Mouse (Mus musculus) T-helper 17 cell (primary cell): ENCODE measurements at regions not wholly inside any gene's neighbourhood (a gene's known extent, or its start where the extent isn't known, plus 50 kb on each side); places are given as distances from the start of the nearest gene placed in this dataset.

ENCODE experiments used
- in situ Hi-C, 2 experiments: fragments of 300-600 bp; cut with MboI, MseI; formaldehyde crosslinking; loops; 1 replicate in 1 of 2; 2 replicates in 1 of 2; pipeline ENCODE4 v1.15.1; 2025; ENCODE audit warnings: high pct_unique_total_duplicates in 2 of 2

GRCm38 (mm10) chr3:150109561-150109960 lies 1119.2 kb upstream of the Adgrl2 start:
- in situ Hi-C loops, result no loop called here

GRCm38 (mm10) chr3:150112231-150112630 lies 1121.9 kb upstream of the Adgrl2 start:
- in situ Hi-C loops, result no loop called here

DNA sequence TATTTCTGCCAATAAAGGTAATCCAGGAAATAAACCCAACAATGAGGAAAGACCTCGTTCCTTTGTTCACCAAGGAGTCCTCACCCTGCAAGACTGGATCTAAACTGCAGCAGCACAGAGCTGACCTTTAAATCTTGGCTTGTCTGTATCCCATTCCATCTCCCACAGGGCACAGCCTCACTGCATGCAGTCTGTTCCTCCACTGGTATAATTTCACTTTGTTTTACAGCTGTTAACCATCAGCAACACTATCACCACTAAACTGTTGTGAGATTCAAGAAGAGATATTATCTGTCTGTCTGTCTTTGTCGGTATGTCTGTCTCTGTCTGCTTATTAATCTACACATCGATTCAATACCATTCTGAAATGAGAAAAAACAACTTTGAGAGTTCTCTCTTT lies 1129.5 kb upstream of the Adgrl2 start:
- in situ Hi-C loops, result no loop called here

DNA sequence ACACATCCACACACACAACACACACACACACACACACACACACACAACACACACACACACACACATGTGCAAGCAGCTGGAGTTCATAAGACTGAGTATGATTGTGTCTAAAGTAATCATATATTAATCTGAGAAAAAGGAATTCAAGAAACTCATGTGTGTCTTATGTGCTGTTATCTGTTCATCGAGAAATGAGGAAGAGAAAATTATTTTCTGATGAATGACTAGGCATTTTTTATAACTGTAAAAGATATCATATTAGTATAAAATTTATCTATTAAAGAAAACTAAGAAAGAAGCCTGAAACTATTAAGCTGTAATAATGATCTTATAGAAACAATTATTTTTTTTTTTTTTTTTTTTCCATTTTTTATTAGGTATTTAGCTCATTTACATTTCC lies 1156.3 kb upstream of the Adgrl2 start:
- in situ Hi-C loops, result no loop called here

DNA sequence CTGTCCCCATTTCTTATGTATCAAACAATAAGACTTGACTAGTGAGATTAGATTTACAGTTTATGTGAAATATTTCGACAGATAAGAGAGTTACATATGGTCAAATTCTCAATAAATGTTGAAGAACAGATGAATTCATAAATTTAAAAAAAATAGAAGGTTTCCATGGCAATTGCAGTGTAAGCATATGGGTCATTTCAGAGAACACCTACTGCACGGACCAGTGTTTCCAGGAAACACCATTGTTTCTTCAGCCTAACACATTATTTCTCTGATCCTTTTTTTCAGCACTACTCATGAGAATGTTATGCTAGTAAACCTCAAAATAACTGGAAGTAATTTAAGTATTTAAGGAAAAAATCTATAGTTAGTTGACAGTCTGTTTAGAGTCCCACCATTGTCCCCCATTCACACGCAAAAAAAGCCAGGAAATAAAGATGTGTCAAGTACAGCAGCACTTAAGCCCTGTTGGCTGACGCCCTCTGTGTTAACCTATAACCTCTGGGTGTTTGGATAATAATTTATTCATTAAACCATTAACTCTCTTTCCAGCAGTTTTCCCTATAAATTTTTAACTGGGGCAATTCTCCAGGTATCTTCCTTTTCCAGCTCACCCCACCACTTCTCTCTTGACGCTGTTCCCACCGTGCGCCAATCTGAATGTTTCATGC lies 1160.9 kb upstream of the Adgrl2 start:
- in situ Hi-C loops, result no loop called here

- in situ Hi-C loops, result no loop called here
These were observed 1161.4 kb upstream of the Adgrl2 start for GRCm38 (mm10) chr3:150151823-150152158.

DNA sequence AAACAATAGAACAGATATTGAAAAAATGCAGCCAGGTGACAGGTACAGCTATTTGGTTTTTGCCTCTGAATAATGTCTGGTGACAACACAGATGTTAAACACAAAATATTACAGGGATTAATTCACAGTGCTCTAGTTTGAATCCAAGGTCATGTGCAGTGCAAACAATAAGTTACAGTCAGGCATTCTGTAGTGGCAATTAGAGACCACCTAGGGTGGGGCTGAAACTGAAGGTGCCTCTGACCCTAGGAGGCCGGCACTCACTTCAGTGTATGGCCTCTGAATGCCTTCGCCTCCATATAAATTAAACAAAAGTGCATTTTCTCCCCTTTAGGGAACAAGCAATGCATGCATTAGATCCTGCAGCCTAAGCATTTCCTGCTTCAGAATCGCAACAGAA lies 1162.5 kb upstream of the Adgrl2 start:
- in situ Hi-C loops, result no loop called here

DNA sequence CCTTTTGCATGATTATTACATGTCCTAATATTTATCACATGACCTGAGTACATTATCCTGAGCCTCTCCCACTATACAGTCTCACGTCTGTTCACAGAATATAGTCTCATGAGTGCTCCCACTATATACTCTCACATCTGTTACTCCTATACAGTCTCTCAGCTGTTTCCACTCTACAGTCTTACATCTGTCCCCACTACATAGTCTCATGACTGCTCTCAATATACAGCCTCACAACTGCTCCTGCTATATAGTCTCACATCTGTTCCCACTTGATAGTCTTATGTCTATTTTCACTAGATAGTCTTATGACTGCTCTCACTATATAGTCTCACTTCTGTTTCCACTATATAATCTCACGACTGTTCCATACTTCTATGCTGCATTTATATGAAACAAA lies 1195.5 kb upstream of the Adgrl2 start:
- in situ Hi-C loops, result no loop called here

- in situ Hi-C loops, result no loop called here
These were observed 1202.8 kb upstream of the Adgrl2 start for GRCm38 (mm10) chr3:150193132-150193531.

GRCm38 (mm10) chr3:150198492-150198891 lies 1208.1 kb upstream of the Adgrl2 start:
- in situ Hi-C loops, result no loop called here

- in situ Hi-C loops, result no loop called here
These were observed 1215.5 kb upstream of the Adgrl2 start for GRCm38 (mm10) chr3:150205902-150206301.

DNA sequence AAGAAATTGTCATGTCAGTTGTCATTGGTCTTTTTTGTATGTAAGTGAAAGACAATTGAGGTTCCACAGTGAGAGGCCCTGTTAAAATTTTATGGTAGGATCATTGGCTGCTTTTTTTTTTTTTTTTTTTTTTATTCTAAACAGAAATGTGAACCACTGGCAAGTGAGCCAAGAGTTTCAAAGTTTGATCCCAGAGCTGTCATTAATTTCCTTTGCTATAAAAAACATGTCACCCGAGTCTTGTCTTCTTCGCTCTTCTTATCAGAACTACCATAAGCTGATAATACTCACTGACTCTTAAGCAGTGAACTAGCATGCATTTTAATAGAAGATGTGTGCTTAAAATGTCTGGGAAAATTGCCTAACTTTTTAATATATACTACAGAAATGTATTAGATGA lies 1204.4 kb upstream of the Adgrl4 start:
- in situ Hi-C loops, result no loop called here

DNA sequence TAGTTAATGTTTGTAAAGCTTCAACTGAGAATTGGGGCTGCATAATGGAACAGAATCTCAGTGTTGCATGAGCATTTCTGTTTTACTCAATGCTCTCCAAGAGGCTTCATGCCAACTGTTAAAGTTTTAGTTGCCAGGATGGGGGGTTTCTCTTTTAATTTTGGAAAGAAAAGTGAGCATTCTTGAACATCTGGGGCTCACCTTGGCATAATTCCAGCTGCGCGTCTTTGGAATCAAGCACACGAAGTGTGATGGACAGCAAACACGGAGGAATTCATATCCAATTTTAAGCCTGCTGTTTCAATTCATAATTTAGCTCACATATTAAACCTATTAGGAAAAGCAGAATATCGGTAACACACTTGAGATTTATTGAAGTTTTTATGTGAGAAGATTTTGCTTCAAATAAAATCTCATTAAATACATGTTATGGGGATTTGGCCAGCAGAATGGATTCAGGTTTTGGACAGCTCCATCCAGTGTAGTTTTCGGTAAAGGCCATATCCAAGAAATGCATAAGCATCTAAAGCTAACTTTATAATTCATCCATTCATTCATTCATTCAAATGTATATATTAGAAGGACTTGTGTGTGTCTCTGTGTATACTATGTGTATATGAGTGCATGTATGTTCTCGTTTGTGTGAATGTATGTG lies 1200.6 kb upstream of the Adgrl4 start:
- in situ Hi-C loops, result no loop called here

- in situ Hi-C loops, result no loop called here
These were observed 1162.6 kb upstream of the Adgrl4 start for GRCm38 (mm10) chr3:150275038-150275437.

DNA sequence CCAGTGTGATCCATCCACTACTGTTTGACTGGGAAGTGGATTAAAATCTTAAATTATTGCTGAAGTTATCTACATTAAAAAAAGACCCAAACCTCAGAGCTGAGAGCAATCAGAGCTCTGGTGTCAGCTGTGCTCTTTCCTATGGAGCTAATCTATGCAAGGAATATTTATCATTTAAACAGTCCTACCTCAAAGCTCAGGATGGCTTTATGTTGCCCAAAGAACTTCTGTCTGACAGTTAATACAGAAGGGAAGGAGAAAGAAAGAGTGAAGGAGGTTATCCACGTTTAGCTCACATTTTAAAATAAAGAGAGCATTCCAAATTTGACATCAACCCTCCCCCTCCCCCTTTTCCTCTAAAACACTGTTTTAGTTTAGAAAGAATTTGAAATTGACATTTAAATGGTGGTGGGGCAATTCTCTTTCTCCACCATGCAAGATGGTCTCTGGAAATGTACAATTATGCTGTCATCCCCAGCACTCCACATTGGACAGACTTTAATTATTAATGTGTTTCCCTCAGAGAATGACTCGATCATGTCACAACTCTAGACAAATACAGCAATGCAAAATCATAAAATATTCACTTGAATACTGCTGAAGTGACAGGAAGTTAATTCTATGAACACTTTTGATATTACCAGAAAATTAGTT lies 1141.5 kb upstream of the Adgrl4 start:
- in situ Hi-C loops, result no loop called here

GRCm38 (mm10) chr3:150328811-150329210 lies 1108.9 kb upstream of the Adgrl4 start:
- in situ Hi-C loops, result loop anchor here in 1 of 2 experiments (10.0 kb wide), 1 partner anchor 534 kb away; no protein-coding TSS in a partner anchor

GRCm38 (mm10) chr3:150352139-150352725 lies 1085.5 kb upstream of the Adgrl4 start:
- in situ Hi-C loops, result loop anchor here in 1 of 2 experiments (10.0 kb wide), 1 partner anchor 257 kb away; no protein-coding TSS in a partner anchor

DNA sequence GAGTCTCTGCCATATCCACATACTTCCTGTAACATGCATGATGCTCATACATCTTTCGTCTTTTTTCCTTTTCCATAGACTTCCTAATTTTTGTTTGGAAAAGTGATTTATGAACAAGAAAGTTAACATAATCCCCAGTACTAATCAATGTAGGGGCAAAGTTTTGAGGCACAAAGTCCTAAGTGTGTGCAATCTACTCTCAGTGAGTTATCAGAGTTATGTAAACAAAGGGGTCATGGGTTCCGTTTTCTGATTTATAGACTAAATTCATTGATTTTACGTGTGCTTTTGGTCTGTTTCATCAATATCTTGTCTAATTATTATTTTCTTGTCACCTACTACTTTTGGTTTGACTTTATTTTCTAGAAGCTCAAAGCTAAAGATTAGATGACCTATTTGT lies 1071.9 kb upstream of the Adgrl4 start:
- in situ Hi-C loops, result no loop called here

DNA sequence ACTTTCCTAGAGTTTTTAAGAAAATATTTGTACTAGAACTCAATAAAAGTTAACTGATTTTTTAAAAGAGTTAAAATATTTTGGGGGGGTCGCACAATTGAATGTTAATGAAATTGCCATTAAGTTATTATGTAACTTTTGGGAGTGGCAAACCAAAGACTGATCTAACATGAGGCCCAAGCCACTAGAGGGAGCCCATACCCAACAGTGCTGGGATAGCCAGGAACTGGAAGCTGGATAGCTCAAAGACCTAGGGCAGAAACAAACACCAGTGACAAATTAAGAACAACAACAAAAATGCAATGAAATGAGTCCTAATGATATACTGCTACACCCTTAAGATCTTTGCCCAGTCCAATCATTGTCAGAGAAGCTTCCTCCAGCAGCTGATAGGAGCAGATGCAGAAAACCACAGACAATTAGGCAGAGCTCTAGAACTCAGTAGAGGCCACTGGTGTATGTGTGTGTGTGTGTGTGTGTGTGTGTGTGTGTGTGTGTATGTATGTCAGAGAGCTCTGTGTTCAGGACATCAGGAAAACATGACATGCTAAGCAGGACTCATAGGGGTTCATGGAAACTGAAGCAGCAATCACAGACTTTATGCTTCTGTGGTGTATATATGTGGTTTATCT lies 1052.6 kb upstream of the Adgrl4 start:
- in situ Hi-C loops, result no loop called here

DNA sequence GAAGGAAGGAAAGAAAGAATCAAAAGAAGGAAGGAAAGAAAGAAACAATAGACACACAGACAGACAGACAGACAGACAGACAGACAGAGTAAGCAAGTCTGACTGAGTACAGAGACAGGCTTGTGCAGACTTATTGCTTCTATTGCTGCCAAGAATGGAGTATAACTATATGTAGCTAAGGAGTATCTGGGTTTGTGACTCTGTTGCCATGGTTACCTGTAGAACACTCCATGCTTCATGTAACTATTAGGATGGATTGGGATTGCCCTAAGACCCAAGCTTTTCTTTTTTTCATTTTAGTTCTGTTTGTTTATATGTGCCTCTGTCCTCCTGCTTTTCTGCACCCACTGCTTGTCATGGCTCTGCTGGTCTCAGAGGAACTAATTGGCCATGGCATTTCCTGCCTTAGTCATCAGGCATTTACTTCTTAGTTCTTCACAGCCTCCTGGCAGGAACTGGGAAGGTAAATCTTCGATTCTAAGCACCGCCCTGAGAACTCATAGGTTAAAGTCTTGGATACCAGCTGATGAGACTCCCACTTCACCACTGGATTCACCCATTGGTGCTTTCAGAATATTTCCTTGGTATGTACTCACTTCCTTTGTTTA lies 1035.9 kb upstream of the Adgrl4 start:
- in situ Hi-C loops, result no loop called here

GRCm38 (mm10) chr3:150406086-150406485 lies 1031.6 kb upstream of the Adgrl4 start:
- in situ Hi-C loops, result no loop called here

- in situ Hi-C loops, result no loop called here
These were observed 1022.4 kb upstream of the Adgrl4 start for GRCm38 (mm10) chr3:150415277-150415676.
